Mouse (Mus musculus) 416B (cell line): ENCODE measurements around the gene Etv6.

Experiments
- DNase-seq: peaks from one replicate; pipeline ENCODE4 v3.0.0; 2011; ENCODE audit warnings: low read depth

Etv6 gene

GRCm38 (mm10) chr6:134252081-134252755 is 216.7 kb downstream of the Etv6 start:
- no peak for DNase-seq

- no peak for DNase-seq
Measured at GRCm38 (mm10) chr6:134256369-134256768, 220.9 kb downstream of the Etv6 start.

- DNase-seq: no peak
Measured at GRCm38 (mm10) chr6:134259913-134260312, 224.4 kb downstream of the Etv6 start.

- no peak for DNase-seq
Measured at GRCm38 (mm10) chr6:134261904-134262303, 226.4 kb downstream of the Etv6 start.

- DNase-seq: no peak
Measured at GRCm38 (mm10) chr6:134262383-134262782, 226.9 kb downstream of the Etv6 start.

GRCm38 (mm10) chr6:134262911-134263607 is 227.6 kb downstream of the Etv6 start:
- no peak for DNase-seq

- no peak for DNase-seq
Measured at GRCm38 (mm10) chr6:134273884-134274283, 238.4 kb downstream of the Etv6 start.

GRCm38 (mm10) chr6:134276954-134277353 is 241.5 kb downstream of the Etv6 start:
- peak; percentile 55 for DNase-seq

GRCm38 (mm10) chr6:134282095-134282494 is 246.6 kb downstream of the Etv6 start:
- DNase-seq: no peak

GRCm38 (mm10) chr6:134291823-134292222 is 256.3 kb downstream of the Etv6 start:
- peak; percentile 42 for DNase-seq

- no peak for DNase-seq
Measured at GRCm38 (mm10) chr6:134292404-134292803, 256.9 kb downstream of the Etv6 start.

- DNase-seq: no peak
Measured at GRCm38 (mm10) chr6:134293615-134294508, 258.4 kb downstream of the Etv6 start.

- no peak for DNase-seq
Measured at GRCm38 (mm10) chr6:134297884-134298619, 262.6 kb downstream of the Etv6 start.

- no peak for DNase-seq
Measured at GRCm38 (mm10) chr6:134301951-134302350, 266.5 kb downstream of the Etv6 start.

GRCm38 (mm10) chr6:134311346-134311745 is 275.8 kb downstream of the Etv6 start:
- no peak for DNase-seq

- no peak for DNase-seq
Measured at GRCm38 (mm10) chr6:134312571-134312970, 277.1 kb downstream of the Etv6 start.

- DNase-seq: no peak
Measured at GRCm38 (mm10) chr6:134317371-134317770, 281.9 kb downstream of the Etv6 start.
